Mouse (Mus musculus): Measurements from ENCODE around the gene Slc52a3.

Gene Slc52a3

DNA sequence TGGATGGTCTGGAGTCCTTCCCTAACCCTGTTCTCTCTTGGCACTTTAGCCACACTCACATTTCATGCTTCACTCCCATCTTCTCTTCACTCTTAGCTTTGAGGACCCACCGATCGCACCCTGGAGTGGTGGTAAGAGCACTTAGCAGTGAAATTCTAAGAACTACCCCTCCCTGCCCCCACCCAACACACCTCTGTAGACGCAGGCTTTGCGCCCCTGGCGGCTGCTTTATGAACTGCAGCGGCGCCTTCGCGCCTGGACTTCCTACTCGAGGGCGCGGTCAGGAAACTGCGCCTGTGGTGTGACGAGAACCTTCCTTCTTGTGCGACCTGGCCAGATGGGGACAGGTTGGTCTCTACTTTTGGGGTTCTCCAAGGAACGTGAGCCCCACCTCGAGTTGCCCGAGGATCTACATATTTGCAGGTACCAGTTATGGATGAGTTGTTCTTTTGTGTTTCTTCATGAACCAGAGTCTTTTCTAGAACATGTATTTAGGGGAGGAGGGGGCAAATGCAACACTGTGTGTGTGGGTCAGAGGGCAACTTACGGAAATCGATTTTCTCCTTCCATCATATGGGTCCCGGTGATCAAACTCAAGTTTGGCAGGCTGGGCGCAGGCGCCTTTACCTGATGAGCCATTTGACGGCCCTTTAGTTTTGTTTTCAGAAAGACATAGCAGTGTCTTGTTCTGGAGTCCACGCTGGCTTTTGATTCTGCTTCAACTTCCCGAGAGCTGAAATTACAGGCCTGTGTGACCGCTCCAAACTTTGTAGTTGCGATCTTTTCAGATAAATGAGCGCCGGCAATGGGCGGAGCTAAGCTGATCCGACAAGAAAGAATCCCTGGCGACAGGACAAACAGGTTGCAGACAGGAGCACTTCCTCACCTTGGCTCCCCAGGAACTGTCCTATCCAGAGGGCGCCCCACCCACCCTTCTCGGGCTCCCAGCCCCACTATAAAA, at the start of gene Slc52a3:
Slc52a3 (plus strand) TSS at position 283 of the 961 bp plus-strand sequence.
- DNase-seq (ENCODE audit: low spot score), result peak; percentile 84

DNA sequence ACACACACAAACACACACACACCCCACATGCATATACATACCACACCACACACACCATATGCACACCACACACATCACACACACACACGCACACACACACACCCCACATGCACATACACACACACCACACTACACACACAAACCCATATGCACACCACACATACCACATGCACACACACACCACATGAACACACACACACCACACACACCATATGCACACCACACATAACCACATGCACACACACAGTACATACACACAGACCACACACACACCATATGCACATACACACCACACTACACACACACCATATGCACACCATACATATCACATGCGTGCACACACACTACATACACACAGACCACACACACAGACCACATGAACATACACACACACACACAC, 48.7 kb upstream of the Slc52a3 start:
- DNase-seq (ENCODE audit: low spot score), result no peak

DNA sequence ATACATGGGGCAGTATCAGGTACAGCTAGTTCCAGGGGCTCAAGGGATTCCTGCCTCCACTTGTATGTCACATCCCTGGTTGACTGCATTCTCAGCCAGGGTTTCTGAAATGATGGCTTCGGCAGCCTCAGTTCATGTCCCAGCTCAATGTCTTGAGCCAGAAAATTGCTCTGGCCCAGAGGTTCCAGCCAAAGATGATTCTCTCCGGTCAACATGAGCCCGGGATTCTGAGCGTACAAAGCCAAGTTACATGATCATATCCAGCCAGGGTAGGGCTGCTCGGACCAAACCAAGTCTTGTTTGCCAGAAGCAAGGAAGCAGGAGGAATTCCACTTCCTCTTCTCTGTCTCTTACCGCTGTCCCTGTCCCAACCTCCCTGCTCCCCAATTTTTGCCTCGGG, 48.0 kb upstream of the Slc52a3 start:
- DNase-seq (ENCODE audit: low spot score), result no peak

DNA sequence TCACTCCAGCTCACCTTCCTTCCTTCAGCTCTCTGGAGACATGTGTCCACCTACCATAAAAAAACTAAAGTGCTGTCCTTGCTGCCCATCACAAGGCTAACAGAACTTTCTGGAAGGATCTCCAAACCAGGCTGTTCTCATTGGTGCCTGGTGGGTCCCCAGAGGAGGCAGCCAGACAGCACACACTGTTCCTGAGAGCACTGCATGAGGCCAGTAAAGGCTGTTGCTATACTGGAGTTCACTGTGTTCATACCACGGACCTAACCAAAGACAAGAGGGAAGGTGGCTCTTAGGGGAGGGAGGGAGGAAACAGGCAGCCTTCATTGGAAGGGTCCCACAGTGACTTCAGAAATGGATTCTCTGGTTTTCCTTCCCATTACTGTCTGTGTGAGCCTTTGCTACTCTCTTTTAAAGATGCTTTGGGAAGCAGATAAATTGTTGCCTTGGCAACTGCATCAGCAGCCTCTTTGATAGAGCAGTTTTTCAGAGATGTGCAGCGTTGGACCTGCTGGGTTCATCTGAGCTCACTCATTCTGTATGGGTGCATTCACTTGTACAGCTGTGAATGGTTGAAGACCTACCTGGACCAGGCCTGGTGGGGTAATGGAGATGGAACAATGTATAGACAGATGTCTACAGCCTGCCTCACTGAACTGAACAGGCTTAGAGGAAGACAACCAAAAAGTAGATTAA, 47.1 kb upstream of the Slc52a3 start:
- DNase-seq (ENCODE audit: low spot score), result no peak

DNA sequence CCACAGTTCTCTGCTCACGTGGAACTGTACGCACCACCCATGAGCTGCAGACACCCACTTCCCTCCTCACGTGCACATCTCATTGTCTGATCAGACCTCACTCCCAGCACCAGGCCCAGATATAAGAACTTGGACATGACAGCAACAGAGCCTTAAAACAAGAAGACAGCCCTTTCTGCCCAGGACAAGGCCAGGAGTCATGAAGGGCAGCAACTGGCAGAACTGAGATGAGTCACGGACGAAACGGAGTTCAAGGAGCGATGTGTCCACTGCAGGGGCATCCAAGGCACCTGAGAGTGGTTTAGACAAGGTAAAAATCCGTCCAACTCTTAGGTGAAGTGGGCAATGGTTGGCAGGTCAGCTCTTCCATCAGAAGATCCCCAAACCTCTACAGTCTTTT, 42.6 kb upstream of the Slc52a3 start:
- no peak for DNase-seq (ENCODE audit: low spot score)

DNA sequence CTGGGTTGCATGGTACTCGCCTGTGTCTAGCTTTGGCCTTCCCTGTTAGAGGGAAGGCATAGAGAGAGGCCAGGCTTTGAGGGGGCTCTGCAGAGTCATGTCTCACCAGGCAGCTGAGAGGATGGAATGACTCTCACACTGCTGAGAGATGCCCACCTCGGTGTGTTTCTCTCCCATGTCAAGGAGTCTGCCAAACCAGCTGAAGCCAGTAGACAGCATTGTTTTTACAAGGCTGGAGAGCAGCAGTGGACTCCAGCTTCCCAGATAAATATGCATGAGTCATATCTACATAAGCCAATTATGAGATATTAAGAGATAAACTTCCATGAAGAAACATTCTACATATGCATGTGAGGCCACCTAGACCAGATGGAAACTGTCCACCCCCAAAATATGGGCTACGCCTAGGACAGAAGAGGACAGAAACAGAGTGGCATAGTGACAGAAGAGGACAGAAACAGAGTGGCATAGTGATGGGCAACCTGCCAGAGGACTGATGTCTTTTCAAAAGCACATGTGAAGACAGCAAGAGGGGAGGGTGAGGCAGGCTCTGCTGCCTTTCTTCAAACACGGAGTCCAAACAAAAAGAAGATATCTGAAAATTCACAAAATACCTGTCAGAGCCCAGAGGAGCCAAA, 39.7 kb upstream of the Slc52a3 start:
- DNase-seq (ENCODE audit: low spot score), result no peak

DNA sequence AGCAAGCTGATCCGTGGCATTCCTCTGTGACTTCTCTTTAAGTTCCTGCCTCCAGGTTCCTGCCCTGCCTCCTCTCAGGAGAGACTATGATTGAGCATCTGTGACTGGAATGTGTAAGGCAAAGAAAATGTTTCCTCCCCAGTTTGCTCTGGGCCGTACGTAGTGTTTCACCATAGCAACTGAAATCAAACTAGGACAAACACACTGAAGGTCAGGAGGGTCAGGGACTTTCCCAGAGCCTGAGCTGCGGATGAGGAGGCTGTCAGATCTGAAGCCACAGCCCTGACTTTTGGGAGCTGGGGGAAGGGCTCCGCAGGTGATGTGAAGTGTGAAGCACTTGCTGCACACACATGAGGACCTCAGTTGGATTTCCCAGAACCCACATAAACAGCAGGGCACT, 37.0 kb upstream of the Slc52a3 start:
- DNase-seq (ENCODE audit: low spot score), result no peak

DNA sequence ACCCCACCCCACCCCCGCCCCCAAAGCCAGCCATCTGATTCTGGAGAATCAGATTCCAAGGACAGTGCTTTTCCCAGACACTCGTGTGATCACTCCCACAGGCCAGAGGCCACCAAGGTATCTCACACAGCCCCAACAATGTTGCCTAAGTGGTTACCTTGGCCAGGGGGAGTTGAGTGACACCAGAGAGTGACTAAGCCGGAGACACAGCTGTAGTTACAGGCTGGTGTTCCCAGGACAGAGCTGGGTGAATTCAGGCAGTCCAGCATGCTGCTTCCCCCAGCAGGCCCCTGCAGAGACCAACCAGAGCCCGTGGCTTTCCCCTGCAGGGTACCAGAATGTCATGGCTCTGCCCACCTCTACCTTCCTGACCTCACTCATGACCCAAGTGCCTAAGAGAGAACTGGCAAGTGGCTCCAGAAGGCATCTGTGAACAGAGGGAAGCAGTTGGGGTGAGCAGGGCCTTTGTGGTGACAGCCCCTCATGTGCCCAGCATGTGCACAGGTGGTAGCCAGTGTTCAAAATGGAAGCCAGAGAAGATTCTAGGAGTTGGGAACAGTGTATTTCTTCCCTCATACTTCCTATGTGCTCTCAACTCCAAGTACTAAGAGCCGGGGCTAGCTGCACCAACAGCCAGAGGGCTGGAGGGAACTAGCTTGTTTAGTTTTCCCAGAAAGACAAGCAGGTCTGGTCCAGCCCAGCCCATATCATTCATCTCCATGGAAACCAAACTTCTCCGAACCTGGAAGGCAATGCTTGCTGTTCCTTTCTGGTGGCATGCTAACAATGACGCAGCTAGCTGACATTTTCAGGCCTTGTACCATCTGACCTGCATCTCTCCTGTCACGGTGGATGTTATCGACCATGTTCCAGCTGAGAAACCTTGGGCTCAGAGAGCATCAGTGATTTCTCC, 34.8 kb upstream of the Slc52a3 start:
- DNase-seq (ENCODE audit: low spot score), result no peak

DNA sequence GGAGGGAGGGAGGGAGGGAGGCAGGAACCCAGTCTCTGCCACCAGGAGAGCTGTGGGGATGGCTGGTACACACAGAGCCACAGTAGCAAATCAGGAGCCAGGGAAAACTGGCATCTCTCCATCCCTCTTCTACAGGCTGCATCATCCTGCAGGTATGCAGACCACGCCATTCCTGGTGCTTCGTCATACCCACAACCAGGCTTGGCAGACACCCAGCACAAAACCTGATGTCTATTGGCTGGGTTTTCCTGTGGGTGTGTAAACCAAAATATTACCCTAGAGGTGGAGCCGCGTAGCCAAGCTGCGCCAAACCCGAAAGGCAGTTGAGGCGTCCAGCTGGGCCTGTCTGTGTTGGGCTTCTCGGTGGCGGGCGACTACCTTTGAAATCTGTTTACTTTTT, 33.8 kb upstream of the Slc52a3 start:
- no peak for DNase-seq (ENCODE audit: low spot score)

DNA sequence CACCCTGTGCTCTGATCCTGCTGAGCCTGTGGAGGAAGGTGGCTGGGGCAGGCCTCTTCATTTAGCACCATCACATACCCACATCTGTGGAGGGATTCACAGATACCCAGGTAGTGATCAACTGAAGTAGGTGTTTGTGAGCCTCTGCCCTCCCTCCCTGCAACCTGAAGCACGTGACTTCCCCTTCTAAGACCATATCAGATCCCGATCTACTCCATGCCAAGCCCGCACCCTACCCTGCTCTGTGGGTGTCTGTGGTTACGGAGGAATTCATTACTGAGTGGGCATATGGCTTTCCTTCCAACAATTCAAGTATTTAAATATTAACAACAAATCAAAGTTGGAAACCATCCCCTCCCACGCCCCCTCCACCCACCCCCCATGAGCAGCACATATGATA, 33.0 kb upstream of the Slc52a3 start:
- no peak for DNase-seq (ENCODE audit: low spot score)

DNA sequence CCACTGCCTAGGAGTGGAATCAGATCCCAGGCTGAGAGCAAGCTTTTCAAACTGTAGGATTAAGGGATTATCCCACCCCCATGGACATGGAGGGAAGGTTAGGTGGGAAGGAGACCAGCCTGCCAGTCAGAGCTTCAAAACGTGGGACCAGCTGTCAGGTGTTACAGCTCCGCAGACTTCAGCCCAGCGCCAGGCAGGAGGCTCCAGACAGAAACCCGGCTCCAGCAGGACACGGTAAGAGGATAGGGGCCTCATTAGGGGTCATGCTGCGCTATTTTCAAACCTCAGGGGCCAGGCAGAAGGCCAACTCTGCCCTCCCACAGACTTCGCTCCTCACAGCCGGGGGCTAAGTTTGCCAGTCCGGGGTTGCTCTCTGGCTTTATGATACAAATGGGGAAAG, 32.3 kb upstream of the Slc52a3 start:
- no peak for DNase-seq (ENCODE audit: low spot score)

DNA sequence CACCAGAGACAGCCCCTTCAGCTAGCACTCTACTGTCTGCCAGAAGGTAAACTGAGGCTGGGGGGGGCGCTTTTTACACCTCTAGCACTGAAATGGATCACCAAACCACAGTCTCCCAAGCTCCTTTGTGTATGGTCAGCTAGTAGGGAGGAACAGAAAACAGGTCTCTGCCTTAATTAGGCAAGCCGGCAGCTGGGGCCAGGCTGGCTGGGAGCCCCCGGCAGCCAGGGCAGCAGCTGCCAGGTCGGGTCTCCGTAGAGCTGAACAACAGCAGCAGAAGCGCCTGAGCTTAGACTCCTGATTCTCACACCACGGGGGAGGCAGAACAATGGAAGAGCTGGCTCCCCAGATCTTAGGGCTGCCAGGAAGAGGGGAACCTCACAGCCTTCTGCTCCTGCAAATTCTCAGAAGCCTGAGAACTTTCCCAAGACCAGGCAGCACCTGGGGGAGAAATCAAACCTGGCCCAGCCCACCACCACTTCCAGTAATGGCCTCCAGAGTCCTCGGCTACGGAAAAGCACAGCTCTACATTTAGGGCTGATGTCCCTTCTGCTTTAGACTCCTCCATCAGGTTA, 29.0 kb upstream of the Slc52a3 start:
- DNase-seq (ENCODE audit: low spot score), result no peak

DNA sequence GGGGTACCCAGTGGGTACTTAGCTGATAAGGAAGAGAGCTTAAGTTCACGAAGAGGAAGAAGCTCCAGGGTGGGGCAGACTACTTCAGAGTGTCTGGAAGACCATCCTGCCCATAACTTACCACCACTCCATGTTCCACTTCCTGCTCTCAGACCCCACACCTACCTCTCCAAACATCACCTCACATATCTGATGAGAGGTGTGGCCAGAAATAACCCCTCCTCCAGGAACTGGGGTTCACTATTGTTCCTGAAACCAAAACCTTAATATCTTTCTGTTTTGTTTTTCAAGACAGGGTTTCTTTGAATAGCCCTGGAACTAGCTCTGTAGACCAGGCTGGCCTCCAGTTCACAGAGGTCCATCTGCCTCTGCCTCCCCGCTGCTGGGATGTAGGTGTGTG, 28.5 kb upstream of the Slc52a3 start:
- no peak for DNase-seq (ENCODE audit: low spot score)

DNA sequence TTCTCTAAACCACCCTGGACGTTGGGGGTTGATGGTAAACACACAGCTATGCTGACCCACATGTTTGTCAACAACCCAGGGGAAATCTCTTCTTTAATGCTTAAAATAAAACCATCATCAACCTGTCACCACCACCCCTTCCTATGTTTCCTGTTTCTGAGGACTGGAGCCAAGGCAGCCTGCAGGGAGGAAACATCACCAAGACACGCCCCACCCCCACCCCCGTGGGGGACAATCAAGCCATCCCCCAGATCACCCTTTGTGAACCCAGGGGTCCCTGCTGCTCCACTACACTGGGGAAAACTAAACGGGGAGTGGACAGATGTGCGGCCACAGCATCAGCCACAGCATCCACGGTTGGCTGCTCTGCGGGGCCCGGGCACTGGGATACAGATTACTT, 27.9 kb upstream of the Slc52a3 start:
- no peak for DNase-seq (ENCODE audit: low spot score)

DNA sequence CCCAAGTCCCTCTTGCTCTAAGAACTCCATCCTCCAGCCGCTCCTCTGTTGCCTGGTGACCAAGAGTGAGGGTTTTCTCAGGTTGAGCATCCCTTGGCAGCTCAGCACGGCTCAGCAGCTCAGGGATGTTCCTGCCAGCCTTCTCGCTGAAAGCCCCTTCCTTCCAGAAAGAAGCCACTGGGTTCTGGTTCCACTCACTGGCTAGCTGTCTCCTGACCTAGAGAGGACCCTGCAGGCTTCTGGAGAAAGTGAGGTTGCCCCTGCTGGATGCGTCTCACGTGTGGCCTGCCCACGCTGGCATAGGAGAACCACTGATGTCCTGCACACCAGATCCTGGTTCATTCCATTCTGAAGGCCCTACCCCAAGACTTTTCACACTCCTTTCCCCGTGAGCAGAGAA, 27.3 kb upstream of the Slc52a3 start:
- DNase-seq (ENCODE audit: low spot score), result no peak

DNA sequence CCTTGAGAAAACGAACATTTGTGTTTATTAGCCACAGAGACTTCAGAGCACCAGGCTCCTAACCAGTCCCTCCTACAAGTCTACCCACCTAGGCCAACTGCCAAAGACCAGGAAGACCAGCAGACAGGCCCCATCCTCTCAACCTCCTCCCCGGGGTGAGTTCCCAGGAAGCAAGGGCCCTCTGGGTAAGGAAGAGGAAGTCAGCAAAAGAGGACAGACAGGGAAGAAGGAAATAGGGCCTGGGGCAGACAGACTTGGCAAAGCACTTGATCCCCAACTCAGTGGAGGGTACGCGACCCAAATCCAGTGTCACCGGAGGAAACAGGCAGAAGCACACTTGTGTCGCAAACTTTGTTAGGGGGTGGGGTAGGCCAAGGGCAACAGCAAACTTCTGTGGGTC, 26.9 kb upstream of the Slc52a3 start:
- no peak for DNase-seq (ENCODE audit: low spot score)

DNA sequence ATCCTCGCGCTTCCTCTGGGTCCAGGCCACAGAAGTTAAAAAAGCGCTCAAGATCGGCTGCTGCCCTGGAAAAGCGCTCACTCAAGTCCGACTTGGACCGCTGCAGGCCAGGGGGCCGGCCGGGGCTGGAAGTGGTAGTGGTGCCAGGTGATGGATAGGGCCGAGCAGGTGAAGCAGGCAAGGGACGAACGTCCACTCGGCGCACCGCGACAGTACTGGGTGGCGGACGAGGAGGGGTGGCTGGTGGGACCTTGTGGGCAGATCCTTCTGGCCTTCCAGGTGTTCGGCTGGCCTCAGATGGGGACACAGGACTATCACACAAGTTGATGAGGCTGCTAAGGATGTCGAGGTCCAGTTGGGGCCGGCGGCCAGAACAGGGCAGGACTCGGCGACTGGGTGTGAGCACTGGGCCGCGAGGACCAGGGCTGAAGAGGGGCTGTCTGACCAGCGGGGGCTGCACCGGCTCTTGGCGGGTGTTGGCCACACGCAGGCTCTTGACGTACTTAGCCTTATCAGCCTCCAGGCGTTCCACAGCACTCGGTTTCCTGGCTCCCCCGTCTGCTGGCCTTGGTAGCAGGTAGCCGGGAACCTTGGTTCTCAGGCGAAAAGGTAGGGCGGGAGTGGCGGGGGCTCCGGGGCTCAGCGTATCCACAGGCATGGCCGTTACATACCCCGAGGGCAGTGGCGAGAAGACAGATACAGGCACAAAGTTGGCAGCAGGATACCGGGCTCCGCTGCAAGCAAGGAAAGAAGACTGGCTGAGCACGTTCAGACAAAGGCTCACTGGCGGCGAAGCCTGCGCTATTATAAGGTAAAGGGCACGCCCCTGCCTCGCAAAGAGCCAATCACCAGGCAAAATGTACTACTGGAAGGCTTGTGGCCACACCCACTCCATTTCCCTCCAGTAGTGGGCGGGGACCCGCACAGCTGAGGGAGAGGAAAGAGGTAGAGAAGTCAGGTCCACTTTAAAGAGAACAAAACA, 25.8 kb upstream of the Slc52a3 start:
- DNase-seq (ENCODE audit: low spot score), result peak; percentile 76

DNA sequence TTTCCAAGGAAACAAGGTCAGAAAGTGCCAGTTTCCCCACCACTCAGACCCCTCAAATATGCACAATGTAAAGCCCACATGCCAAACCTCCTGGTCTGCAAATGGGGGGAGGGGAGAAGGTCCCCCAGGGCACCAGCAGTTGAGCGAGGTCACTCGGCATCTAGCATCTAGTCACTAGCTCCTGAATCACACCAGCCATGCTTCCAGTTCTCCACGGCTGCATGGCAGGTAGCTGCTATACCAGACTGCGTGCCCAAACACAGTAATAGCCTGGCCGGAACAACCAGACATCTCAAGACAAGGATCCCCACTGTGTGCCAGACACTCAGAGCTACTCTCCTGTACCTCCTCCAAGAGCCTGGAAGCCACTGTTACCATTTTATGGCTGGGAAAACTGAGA, 24.6 kb upstream of the Slc52a3 start:
- DNase-seq (ENCODE audit: low spot score), result no peak

DNA sequence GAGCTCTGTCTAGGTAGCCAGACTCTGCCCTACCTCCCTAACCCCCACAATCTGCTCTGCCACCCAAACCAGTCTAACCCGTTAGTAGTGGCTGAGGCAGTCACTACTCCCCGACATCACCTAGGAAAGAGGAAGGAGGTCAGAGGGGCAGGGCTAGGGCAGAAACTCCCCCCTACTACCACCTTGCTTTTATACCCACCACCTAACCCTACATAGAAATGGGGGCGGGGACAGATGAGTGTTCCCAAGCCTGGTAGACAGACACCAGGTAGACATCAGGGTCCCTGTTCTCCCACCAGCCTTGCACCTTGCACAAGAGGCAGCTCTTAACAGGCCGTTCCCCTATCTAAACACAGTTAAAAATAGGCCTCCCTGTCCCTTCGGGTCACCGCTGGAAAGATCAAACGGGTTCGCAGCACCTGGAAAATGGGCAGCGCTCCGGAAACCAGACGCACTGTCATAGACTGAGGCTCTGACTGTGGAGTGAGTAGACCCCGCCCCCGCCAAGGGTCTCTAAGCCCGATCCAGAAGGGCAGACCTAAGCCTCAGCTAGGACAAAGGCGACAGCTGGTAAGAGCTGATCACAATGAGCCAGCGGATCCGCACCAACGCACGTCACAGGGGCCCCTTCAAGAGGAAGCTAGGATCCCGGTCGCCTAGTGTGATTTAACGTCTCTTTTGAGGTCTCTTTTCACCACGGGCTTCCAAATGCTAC, 23.3 kb upstream of the Slc52a3 start:
- DNase-seq (ENCODE audit: low spot score), result no peak
